Mouse (Mus musculus) inflammation-experienced regulatory T-cells, adult 6 months (primary cell): Measurements from ENCODE around the gene Chd1. TPM values are rescaled to one million over a fixed set of nuclear protein-coding genes. Genes with fewer than 3 reads are reported as not detected.
A peak's percentile ranks its signal among the peaks of the same experiment; 100 is the strongest.
"Not testable (repeated sequence)": the region's sequence is repeated elsewhere in the genome, so short reads cannot be mapped to it uniquely, and the experiment has no call there.

ENCODE experiments used
- ATAC-seq: one replicate; pipeline ENCODE4 v1.8.0; 2017
- polyA plus RNA-seq, 3 experiments: library from polyadenylated mRNA; unstranded; fragments of 100-300 nt; shearing (Covaris generic); gene quantifications; one replicate each; pipeline ENCODE4 v1.2.1; 2017

The Chd1 gene
- polyA plus RNA-seq, 3 experiments from 2014 or later, result 16.7 to 19.2 (median 18.8) TPM

DNA sequence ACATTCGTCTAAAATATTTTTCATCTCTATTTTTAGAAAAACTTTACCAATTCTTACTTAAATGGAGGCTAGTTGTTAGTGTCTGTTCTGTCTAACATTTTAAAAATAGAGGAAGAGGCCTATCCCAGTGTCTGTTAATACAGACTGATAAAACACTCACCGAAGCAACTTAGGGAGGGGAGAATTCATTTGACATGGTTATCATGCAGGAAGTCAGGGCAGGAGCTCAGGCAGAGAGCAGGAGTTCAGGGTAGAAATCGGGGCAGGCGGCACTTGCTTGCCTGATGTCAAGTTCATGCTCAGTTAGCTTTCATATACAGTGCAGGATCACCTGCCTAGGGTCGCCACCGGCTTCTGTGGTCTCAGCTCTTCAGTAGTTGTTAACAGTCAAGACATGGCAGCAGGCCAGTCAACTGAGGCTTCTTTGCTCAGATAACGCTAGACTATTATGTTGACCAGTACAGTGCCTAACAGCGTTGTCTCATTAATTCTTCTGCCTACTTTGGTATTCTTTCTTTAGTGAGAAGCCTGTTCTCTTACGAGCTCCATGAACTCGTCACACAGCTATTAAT lies 32.7 kb downstream of the Chd1 start:
- no peak for ATAC-seq

DNA sequence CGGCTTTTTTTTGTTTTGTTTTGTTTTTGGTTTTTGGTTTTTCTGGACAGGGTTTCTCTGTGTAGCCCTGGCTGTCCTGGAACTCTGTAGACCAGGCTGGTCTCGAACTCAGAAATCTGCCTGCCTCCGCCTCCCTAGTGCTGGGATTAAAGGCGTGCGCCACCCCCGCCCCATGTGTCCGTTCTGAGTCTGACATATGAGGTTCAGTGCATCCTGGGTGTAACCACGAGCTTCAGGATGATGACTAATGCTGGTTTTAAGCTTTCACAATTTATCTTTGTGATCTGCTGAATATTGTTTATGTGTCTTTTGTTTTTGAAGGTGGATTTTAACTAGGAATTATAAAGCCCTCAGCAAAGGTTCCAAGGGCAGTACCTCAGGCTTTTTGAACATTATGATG lies 37.1 kb downstream of the Chd1 start:
- peak; percentile 70 for ATAC-seq

DNA sequence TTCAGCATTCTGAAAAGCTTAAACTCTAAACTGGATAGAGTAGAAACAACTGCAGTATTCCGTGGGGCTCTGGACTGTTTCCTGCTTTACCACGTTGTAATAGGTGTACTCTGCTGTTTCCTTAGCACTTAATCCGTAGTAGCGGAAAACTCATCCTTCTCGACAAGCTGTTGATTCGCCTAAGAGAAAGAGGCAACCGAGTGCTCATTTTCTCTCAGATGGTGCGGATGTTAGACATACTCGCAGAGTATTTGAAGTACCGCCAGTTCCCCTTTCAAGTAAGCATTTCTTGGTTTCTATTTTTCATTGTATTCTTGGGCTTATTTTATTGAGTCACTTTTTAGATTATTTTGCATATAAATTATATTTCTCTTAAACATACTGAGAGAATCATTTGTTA lies 38.2 kb downstream of the Chd1 start:
- ATAC-seq, result peak; percentile 55

DNA sequence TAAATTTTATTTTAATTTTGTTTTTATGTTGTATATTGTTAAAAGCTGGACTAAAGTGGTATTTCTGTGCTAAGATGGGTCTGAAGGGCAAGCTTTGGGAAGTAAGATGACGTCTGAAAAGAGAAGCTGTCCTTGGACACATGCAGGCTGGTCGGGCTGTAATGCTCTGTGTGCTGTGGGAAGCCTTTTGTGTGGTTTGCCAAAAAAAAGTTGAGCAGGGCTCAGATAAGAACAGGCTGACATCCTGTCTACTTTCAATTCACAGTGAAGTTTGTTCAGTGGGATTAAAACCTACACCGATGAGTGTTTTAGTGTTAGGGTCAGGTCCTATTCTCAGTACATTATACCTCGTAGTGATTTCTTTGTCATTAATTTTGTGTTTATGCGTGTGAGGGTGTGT lies 38.6 kb downstream of the Chd1 start:
- ATAC-seq, result peak; percentile 82

DNA sequence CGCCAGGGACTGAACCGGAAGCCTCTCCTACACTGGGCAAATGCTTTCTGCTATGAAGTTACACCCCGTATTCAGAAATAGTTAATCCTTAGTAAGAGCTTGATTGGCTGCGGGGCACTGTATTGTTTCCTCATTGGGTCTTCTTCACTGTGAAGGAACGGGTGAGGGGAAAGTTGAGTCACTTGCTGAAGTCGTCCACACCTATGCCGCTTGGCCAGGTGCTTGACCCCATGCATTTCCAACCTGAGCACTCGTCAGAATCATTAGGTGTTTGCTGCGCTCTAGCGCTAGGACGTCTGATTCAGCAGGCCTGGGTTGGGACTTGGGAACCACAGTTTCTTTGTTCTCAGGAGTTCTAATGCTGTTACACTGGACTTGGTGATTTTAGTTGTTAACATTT lies 41.9 kb downstream of the Chd1 start:
- ATAC-seq, result no peak

DNA sequence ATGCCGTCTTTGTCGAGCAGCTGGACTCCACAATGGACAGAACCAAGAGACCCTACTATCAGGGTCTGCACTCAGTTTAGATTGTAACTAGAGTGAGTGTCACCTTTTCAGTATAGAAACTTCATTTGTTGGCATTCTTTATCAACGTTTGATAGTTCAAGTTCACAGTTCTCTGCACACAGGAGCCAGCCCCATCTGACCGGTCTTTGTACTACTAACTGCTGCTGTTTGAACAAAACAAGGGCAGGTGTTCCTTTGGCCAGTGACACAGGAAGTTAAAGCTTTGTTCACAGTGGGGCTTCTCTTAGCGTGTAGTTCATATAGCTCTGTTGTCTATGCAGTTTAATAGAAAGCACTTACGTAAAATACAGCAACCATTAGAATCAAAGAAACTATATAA lies 43.3 kb downstream of the Chd1 start:
- ATAC-seq, result no peak

DNA sequence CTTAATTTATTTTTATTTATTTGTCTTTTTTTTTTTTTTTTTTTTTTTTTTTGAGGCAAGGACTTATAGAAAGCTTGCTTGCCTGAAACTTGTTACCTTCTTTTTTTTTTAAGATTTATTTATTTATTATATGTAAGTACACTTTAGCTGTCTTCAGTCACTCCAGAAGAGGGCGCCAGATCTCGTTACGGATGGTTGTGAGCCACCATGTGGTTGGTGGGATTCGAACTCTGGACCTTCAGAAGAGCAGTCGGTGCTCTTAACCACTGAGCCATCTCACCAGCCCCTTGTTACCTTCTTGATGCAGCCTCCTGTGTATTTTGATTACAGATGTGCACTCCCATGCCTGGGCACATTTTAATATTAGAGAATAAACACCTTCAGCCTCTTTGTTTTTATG lies 46.5 kb downstream of the Chd1 start:
- ATAC-seq, result not testable (repeated sequence)

DNA sequence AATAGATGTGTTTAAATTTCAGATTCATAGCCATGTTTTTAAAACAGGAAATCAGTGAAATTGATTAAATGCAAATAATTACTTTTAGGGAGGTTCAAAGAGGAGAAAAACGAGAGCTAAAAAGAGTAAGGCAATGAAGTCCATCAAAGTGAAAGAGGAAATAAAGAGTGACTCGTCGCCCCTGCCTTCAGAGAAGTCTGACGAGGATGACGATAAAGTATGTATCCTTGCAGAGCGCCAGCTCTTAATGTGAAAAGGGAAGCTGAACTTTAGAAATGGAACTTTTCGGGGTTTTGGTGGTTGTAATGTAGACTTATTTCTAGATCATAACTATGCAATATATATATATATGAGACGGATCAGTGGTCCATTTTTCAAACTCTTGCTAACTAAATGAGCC lies 56.4 kb downstream of the Chd1 start:
- ATAC-seq, result no peak

DNA sequence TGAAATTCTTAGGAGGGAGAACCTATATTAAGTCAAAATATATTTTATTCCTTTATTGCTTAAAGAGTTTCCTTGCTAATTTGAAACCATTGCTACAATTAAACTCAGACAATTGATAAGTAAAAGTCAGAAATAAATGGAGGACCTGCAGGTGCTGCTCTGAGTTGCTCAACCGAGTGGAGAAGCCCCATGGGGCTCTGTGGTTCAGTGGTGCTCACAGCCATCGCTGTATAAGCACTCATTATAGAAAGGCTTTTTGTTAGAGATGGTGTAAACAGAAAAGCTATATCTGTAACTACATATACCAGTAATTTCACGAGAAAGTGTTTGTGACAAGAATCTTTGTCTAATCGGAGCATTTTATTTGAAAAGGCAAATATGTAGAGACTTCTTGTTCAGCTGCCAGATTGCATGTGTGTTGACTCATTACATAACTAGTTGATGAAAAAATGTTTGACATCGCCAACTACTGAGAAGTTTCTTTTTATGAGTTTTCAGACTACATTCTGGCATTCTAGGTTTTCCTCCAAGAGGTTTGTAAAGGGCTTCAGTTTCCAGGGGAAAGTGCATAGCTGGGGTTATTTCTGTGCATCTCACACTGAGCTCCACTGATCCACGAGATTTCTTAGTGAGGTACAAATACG lies 64.4 kb downstream of the Chd1 start:
- no peak for ATAC-seq

DNA sequence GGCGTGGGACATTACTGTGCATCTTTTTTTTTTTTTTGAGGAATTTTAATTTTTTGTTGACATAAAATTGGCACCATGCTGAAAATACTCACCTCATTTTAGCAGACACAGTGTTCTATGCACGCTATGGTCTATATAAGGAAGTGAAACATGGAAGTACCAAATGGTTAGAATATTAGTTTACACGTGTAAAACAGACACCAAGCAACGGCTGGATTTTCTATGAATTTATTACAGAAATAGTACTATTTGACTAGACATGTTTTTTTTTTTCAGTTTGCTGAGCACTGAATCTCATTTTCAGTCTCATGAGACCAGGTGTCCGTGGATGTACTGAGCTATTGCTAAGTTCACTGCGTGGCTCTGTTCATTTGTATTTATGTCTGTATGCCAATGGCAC lies 69.2 kb downstream of the Chd1 start:
- ATAC-seq, result no peak

DNA sequence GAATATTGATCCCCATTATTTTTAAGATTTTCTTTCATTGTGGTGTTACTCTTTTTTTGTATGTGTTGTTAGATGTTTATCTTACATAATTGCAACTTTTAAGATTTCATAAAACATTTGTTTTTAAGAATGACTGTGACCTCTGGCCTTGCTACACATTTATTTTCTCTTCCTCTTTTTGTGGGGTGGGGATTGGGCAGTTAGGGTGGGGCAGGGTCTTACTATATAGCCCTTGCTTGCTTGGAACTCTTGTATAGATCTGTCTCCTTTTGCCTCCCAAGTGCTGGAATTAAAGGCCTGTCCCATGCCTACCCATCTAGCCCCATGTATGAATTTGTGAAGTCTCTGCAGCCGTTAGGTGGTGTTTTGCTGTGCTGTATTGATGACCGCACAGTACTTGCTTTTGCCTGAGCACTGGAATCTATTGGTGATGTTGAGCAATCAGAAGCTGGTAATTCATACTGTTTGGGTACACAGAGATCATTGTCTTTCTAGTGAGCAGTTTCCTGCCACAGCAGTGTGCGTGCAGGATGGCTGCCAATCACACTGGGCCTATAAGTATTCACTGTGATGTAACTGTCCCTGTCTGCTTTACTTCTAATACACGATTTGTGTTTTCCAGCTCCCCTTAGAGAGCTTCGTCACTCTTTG lies 69.9 kb downstream of the Chd1 start:
- no peak for ATAC-seq

DNA sequence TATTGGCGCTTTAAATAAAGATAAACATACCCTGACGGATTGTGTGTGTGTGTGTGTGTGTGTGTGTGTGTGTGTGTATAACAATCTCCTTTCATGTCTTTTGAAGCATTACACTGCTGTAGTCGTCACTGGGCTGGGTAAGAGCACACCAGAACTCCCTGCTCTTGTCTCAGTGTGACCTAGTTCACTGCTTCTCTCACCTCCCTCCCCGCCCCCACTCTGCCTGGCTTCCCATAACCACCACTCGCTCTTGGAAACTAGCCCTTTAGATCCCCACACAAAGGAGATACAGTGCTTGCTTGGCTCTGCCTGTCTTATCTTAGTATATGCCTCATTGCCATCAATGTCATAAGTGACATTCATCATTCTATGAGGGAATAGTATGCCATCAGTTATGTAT lies 71.6 kb downstream of the Chd1 start:
- no peak for ATAC-seq

DNA sequence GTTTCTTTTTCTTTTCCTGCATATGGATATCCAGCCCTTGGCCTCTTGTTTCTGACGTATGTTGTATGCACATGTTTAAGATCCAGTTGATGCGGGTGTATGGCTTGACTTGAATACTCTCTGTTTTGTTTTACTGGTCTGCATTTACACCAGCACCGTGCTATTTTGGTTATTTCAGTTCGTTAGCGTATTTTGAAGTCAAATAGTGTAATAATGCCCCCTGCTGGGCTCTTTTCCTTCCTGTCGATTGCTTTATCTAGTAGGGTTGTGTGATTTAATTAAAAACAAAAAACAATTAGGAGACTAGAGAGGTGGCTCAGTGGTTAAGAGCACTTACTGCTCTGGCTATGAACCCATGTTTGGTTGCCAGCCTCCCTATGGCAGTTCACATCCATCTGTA lies 73.2 kb downstream of the Chd1 start:
- no peak for ATAC-seq

DNA sequence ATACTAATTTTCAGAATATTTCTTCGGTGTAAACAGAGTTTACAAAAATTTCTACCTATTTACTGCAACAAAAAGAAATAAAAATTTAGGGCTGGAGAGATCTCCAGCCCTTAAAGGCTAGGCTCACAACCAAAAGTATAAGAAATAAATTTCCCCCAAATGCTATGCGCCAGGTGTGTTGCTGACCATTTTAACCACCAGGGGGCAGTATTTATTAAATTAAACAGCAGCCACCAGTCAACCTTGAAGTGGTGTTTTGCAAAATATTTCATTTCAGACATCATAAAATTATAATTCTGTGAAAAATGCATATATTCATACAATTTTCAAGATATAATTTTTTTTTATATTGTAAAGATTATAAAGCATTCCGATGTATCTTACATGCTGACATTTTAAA lies 82.3 kb downstream of the Chd1 start:
- no peak for ATAC-seq

DNA sequence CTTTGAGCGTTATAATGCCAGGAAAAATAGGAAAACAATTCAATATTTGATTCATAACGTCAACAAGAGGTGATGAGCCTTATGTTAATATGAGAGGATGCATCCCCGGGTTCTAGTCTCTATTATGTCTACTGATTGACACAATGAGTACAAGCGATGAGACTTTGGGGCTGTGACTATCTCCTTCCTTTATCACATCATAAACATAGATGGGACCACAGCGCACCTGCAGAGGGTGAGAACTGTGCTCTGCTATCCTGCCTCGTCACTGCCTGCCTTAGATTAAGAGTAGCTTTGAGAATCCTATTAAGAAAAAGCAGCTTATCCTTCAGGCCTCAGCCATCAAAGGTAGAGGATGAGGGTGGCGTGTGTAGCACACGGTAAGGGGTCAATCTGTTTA lies 85.9 kb downstream of the Chd1 start:
- no peak for ATAC-seq

DNA sequence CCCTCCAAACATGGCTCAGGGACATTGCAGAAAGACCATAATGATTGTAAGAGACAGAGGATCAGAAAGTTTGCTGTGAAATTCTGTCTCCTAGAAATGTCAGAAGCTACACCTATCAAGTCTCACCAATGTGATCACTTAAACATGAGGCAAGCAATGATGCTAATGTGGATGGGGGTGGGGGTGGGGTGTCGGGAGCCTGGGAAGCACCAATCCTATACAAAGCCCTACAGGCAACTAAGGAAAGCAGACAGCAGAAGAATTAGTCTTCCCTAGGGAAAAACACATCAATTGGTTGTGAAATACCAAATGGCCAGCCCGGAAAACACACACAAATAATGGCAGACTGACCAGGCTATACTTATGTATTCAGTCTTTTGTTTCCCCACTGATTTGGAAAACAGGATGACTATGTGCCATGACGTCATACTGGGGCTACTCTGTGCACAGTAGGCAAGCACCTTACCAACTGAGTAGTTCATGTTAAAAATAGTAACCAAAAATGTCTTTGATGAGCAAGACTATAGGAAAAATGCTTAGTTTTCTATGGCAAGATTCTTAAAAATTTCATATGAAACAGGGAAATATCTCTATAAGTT lies 94.5 kb downstream of the Chd1 start:
- ATAC-seq, result no peak

DNA sequence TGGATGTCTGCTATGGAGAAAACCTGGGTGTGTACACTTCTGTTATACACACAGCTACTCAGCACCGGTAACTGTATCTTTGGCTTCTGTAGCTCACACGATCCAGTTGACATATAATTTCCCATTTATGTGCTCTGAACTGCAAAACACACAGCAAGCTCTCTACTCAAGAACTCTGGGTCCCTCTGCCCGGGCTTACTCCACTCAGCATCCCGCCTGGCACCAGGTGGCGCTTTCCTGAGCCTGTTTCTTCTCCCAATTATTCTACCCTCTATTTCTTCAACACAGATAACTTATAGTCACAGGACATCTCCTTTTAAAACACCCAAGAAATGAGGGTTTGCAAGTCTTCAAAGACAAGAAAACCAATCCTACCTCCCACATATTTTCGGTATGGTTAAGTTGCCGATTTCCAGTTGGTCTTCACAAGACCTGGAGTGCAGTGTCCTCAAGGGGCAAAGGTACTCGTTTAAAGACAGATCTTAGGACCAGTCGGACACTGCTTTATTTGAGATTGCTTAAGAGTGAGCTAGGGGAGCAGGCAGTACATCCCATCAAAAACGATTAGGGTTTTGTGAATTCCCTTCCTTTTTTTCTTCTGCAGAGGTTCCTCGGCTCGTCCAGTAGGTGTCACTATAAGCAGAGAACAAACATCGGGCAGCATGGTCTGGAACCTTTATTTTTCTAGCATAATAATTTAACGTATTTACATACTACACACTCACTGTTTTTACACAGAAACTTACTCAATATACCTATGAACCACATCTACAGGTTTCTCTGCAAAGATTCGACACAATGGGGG lies 99.4 kb downstream of the Chd1 start:
- peak; percentile 74 for ATAC-seq

DNA sequence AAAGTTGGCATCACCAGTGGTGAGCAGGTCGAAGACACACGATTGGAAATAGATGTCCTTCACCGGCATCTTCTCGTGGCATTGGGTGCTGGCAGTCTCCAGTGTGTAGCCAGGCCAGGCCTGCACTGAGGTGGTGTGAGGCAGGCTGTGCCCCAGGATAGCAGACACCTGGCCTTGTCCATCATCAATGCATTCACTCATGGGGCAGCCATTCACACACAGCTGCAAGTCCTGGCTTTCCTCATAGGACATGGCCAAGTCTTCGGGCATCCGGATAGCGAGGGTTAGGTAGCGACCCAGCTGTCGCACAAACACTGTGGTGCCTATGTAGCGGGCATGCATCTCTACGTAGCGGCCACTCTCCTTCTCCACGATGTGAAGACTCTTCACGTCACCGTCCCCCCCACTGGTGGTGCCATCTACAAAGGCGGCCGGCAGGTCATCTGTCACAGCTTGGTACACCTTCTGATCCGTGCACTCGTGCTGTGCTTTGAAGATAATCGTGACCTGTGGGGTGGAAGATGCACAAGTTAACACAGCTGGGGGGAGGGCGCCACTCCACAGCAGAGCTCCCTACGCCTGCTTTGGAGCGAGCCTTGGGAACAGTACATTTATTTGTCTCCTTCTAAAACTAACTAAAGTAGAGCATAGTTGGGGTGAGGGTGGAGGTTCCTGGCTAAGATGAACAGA lies 102.7 kb downstream of the Chd1 start:
- ATAC-seq, result no peak

DNA sequence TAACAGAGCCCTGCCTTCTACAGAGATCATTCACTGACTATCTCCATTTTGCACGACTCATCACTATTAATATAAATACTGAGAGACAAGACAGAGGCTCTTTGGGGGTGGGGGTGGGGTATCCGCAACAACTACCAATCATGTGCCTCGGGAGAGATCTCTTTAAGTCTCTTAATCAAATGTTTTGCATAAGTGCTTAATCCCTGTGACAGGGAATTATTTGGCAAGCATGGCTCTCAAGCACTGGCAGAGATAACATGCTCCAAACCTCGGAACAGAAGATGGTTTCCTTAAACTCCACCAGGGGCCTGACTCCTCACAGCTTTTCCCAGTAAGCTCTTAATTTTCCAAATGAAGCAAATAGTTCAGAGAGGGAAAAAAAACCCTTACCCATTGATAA lies 103.2 kb downstream of the Chd1 start:
- ATAC-seq, result no peak

DNA sequence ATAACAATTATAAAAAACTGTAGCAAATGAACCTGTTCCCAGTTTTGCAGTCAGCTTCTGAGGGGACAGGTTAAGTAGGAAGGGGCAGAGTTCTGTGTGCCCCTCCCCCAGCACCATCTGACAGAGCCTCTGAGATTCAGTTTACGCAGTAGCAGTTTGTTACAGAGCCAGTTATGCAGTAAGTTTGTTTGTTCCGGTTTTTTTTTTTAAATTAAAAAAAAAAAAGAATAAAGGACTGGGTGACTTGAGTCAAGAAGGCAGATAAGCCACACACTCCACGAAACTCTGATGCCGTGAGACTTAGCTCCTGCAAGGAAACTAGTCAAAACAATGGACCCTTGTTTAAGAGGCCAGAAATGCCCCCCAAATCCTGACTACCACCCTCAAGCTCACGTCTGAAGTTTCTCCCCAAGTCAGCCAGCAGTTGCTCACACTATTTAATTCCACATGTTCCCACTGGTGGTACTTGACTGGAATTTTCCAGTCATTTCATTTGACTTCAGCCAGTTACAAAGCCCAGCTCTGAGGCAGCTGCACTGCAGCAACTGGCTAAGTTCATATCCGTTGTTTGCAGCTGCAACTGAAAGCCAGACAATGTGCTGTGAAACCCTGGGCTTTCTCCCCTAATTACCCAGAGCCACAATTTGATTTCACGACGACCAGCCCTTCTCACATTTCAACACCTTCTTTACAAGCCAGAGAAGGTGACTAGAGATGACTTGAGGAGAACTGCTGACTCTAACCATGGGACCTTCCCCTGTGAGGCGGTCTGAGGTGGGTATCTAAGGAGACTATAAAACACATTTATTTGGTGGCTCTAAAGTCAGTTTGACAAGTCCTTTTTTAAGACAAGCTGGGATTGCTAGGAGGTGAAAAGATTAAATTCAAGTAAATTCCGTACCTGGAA lies 104.0 kb downstream of the Chd1 start:
- no peak for ATAC-seq

DNA sequence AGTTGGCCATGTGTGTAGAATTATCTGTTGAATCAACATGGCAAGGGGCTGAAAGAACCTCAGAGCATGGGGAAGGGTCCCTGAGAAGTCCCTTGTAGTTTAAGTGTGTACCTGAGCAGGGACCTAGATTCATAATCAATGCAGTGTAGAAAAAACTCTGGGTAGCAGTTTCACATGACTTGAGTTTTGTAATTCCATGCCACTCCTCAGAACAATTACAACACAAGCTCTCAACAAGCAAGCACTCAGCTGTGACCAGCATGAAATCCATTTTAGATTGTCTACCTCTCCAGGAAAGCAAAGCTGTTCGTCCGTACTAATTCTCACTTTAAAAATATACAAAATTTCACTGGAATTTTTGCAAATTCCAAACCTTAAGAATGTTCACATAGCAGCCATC lies 105.2 kb downstream of the Chd1 start:
- ATAC-seq, result no peak
